Comparison of ENCODE assay signal across 22 mouse cellular contexts in the genomic region with DNA sequence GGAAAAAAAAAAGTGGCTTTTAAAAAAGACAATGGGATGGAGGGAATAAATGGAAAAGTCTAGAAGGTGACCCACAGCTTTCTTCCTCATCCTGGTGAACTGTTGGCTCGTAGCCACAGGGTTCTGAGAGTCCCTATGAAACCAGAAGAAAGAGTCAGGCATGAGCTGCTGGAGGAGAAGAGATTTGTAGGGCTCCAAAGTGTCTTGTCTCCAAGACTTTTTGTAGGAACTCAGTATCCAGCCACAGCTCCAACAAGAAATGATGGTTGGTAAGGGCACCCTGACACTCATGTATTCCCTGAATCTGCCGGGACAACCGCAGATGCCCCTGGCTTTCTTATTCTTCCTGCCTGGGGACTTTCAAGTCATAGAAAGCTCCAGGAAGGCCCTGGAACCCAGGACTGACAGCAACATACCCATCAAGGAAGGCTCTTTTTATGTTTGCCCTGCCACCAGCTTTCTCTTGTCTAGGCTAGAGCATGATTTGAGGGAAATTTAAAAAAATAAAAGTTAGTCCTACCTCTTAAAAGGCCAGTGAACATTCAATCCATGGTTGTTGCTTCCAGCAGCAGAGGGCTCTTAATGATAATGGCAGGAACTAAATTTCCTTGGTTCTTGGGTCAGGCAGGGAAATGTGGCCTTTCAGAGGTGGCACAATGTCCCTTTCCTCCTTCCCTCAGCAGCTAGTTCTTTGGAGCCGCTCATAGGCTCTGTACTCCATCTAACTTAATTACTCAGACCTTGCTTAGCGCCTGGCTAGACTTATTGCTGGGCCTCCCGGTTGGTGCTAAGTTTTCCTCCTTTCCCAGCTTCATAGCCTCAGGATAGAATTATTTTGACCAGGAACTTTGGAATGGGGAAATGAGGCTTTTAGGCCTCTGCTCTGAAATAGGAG. TPM values are rescaled to one million over a fixed set of nuclear protein-coding genes. Genes with fewer than 3 reads are reported as not detected.
DNase-seq lines count a peak whose midpoint lies in the region; ATAC-seq and TF ChIP-seq lines count a peak whose summit lies in the region.
"Had no signal": no experiment of that assay in that cellular context is flagged by ENCODE, and none has a peak within 500 bp of the region (broad histone marks: within the 10 kb centered on the region; RNA-seq: fewer than 3 reads in every experiment).

No protein-coding gene starts in this region.

- H3K4me3 ChIP-seq in intestine, embryonic 14.5 days (ENCODE audit: low read depth, low read length): no peak overlapping the region
- H3K4me3 ChIP-seq in intestine, postnatal 0 days (ENCODE audit: low read depth, low read length): no peak overlapping the region
- no peak overlapping the region for H3K4me3 ChIP-seq in embryonic facial prominence, embryonic 14.5 days (ENCODE audit: low read depth, low read length)
- peak overlapping the region; percentile 80 for H3K4me3 ChIP-seq in limb, embryonic 14.5 days (replicated peaks; ENCODE audit: low read length)
- H3K4me3 ChIP-seq: liver, embryonic 12.5 days had no signal

- no peak for TF ChIP-seq CTCF in intestine, postnatal 0 days (IDR thresholded peaks at IDR 0.05; ENCODE audit: low read depth)
- TF ChIP-seq CTCF in brain, embryonic 14.5 days (IDR thresholded peaks at IDR 0.05; ENCODE audit: borderline replicate concordance, extremely low read depth, insufficient read depth, insufficient read length): no peak

- peaks cover 7% of the 10 kb centered on the region; the same call in 1 of the 2 replicates for H3K4me1 ChIP-seq in intestine, embryonic 14.5 days (replicated peaks; ENCODE audit: control insufficient read depth, insufficient read depth, low read length)
- H3K4me1 ChIP-seq in intestine, postnatal 0 days (replicated peaks; ENCODE audit: control insufficient read depth, insufficient read depth, low read length): no peaks in the 10 kb centered on the region
- H3K4me1 ChIP-seq in embryonic facial prominence, embryonic 14.5 days (ENCODE audit: control insufficient read depth, insufficient read depth, low read length): no peaks in the 10 kb centered on the region
- H3K4me1 ChIP-seq in limb, embryonic 14.5 days (ENCODE audit: control insufficient read depth, insufficient read depth, low read length): peaks cover 36% of the 10 kb centered on the region

- intact Hi-C loops in left cerebral cortex, postnatal 25 days (cut with DNase I): loop anchor here (5.0 kb wide), 1 partner anchor 109 kb away; a partner anchor contains a TSS

- TF ChIP-seq POLR2A in brain, embryonic 14.5 days (IDR thresholded peaks at IDR 0.05; ENCODE audit: borderline replicate concordance, extremely low read depth, insufficient read depth, insufficient read length, poor library complexity, severe bottlenecking): no peak
- no peak for TF ChIP-seq POLR2A in limb, embryonic 14.5 days (IDR thresholded peaks at IDR 0.05; ENCODE audit: borderline replicate concordance, extremely low read depth, insufficient read depth, insufficient read length)

- H3K36me3 ChIP-seq in intestine, embryonic 14.5 days (ENCODE audit: control insufficient read depth, insufficient read depth, low read length): no peaks in the 10 kb centered on the region
- no peaks in the 10 kb centered on the region for H3K36me3 ChIP-seq in intestine, postnatal 0 days (ENCODE audit: control insufficient read depth, insufficient read depth)
- H3K36me3 ChIP-seq in embryonic facial prominence, embryonic 14.5 days (ENCODE audit: control insufficient read depth, insufficient read depth, low read length): no peaks in the 10 kb centered on the region
- 0 out of 2 replicates have a peak, but pooled peaks cover 1% of the 10 kb centered on the region for H3K36me3 ChIP-seq in limb, embryonic 14.5 days (ENCODE audit: control insufficient read depth, insufficient read depth, low read length)
- H3K36me3 ChIP-seq: forebrain, embryonic 10.5 days; heart, embryonic 13.5 days; liver, embryonic 12.5 days had no signal

- H3K27me3 ChIP-seq in intestine, embryonic 14.5 days (replicated peaks; ENCODE audit: control insufficient read depth, insufficient read depth, low read length): peaks cover 99% of the 10 kb centered on the region
- peaks cover 99% of the 10 kb centered on the region for H3K27me3 ChIP-seq in intestine, postnatal 0 days (replicated peaks; ENCODE audit: control insufficient read depth, insufficient read depth, low read length)
- peaks cover 90% of the 10 kb centered on the region for H3K27me3 ChIP-seq in embryonic facial prominence, embryonic 14.5 days (replicated peaks; ENCODE audit: control insufficient read depth, insufficient read depth, low read length)
- H3K27me3 ChIP-seq in limb, embryonic 14.5 days (ENCODE audit: control insufficient read depth, insufficient read depth, low read length): peaks cover 17% of the 10 kb centered on the region; the same call in 1 of the 2 replicates

- H3K9ac ChIP-seq in intestine, embryonic 14.5 days (ENCODE audit: low read length): no peak overlapping the region
- H3K9ac ChIP-seq in intestine, postnatal 0 days (ENCODE audit: low read depth, low read length): no peak overlapping the region
- H3K9ac ChIP-seq in embryonic facial prominence, embryonic 14.5 days (ENCODE audit: low read depth, low read length): no peak overlapping the region
- H3K9ac ChIP-seq in limb, embryonic 14.5 days (ENCODE audit: low read depth, low read length, severe bottlenecking): peak overlapping the region; percentile 98
- H3K9ac ChIP-seq: forebrain, postnatal 0 days; heart, embryonic 13.5 days; hindbrain, embryonic 14.5 days; liver, embryonic 12.5 days; lung, embryonic 14.5 days had no signal

- H3K27ac ChIP-seq in intestine, embryonic 14.5 days (ENCODE audit: low read depth): no peak overlapping the region
- H3K27ac ChIP-seq in intestine, postnatal 0 days (ENCODE audit: low read depth, low read length): no peak overlapping the region
- H3K27ac ChIP-seq in embryonic facial prominence, embryonic 14.5 days (replicated peaks; ENCODE audit: low read depth, low read length): 0 out of 2 replicates have a peak overlapping the region, but pooled peaks have one; percentile 17
- peak overlapping the region; percentile 63 for H3K27ac ChIP-seq in limb, embryonic 14.5 days (replicated peaks; ENCODE audit: low read depth, low read length)
- H3K27ac ChIP-seq: forebrain, embryonic 10.5 days; heart, embryonic 13.5 days; hindbrain, embryonic 14.5 days; liver, embryonic 12.5 days had no signal

- no peaks in the 10 kb centered on the region for H3K9me3 ChIP-seq in intestine, embryonic 14.5 days (ENCODE audit: control insufficient read depth, low read length)
- H3K9me3 ChIP-seq in intestine, postnatal 0 days (ENCODE audit: control insufficient read depth): no peaks in the 10 kb centered on the region
- H3K9me3 ChIP-seq in embryonic facial prominence, embryonic 14.5 days (ENCODE audit: control insufficient read depth, low read length): no peaks in the 10 kb centered on the region
- H3K9me3 ChIP-seq in limb, embryonic 14.5 days (ENCODE audit: control insufficient read depth, low read length): no peaks in the 10 kb centered on the region
- H3K9me3 ChIP-seq: forebrain, embryonic 10.5 days; heart, embryonic 13.5 days; liver, embryonic 12.5 days had no signal

- peak; percentile 52 for DNase-seq in intestine, embryonic 14.5 days (ENCODE audit: low spot score)
- DNase-seq in brain, embryonic 14.5 days (ENCODE audit: low read depth): peak; percentile 17
- DNase-seq in embryonic facial prominence, embryonic 14.5 days (ENCODE audit: low spot score): no peak
- no peak for DNase-seq in limb, embryonic 14.5 days (ENCODE audit: low spot score)
- DNase-seq in gastrocnemius, postnatal 25 days: no peak
- no peak for DNase-seq in left cerebral cortex, postnatal 25 days (ENCODE audit: low spot score in 2 of 2)
- DNase-seq: adrenal gland, postnatal 10 days; cerebellum, adult 11 months; cerebellum, postnatal 10 days; forebrain, postnatal 0 days; lung, postnatal 36 days had no signal

- ATAC-seq in intestine, embryonic 14.5 days (replicated peaks; ENCODE audit: low FRiP score, low TSS enrichment, low read depth): no peak
- no peak for ATAC-seq in intestine, postnatal 0 days
- ATAC-seq in embryonic facial prominence, embryonic 14.5 days (ENCODE audit: low read depth): no peak
- ATAC-seq in limb, embryonic 14.5 days (ENCODE audit: low FRiP score, low read depth): no peak
- ATAC-seq: forebrain, postnatal 0 days; intestine, embryonic 16.5 days; liver, embryonic 12.5 days; Patski had no signal

- H3K4me2 ChIP-seq in intestine, embryonic 14.5 days (ENCODE audit: low read length): no peak overlapping the region
- no peak overlapping the region for H3K4me2 ChIP-seq in intestine, postnatal 0 days (replicated peaks; ENCODE audit: low read depth)
- H3K4me2 ChIP-seq in embryonic facial prominence, embryonic 14.5 days (ENCODE audit: low read depth, low read length): peak overlapping the region; percentile 71
- peak overlapping the region; percentile 72 for H3K4me2 ChIP-seq in limb, embryonic 14.5 days (replicated peaks; ENCODE audit: low read depth, low read length, severe bottlenecking)
- H3K4me2 ChIP-seq: heart, embryonic 13.5 days; hindbrain, embryonic 14.5 days; liver, embryonic 12.5 days; lung, embryonic 14.5 days had no signal

- WGBS in intestine, embryonic 14.5 days: 13% methylated on average over 6 of the region's 6 CpGs
- 9% methylated on average over 6 of the region's 6 CpGs for WGBS in intestine, postnatal 0 days
- WGBS in embryonic facial prominence, embryonic 14.5 days: 25% methylated on average over 6 of the region's 6 CpGs
- 28% methylated on average over 6 of the region's 6 CpGs for WGBS in limb, embryonic 14.5 days

RNA-seq across cellular contexts. Expression of a gene that starts 11.3 kb away (rescaled TPM):
- polyA plus RNA-seq in intestine, embryonic 14.5 days (2014; fragmentation: Nextera tagmentation; extraction: Ambion mirVana): 0.12 TPM in 1 of 2 replicates, not detected in the other
- 0.04 TPM in 1 of 2 replicates, not detected in the other for polyA plus RNA-seq in intestine, postnatal 0 days (2015; fragmentation: Nextera tagmentation; extraction: Ambion mirVana)
- 3.1 and 4.2 TPM in 2 replicates for polyA plus RNA-seq in brain, embryonic 14.5 days (2012; rRNA removed)
- 19.0 and 20.6 TPM in 2 replicates for polyA plus RNA-seq in embryonic facial prominence, embryonic 14.5 days (2014; fragmentation: Nextera tagmentation; extraction: Ambion mirVana)
- polyA plus RNA-seq in limb, embryonic 14.5 days (2012; rRNA removed): 66.6 and 76.3 TPM in 2 replicates
- 25.5 and 26.6 TPM in 2 replicates for polyA plus RNA-seq in limb, embryonic 14.5 days (2014; fragmentation: Nextera tagmentation; extraction: Ambion mirVana)
- 100 to 1,000 TPM; 104 to 122 TPM for total RNA-seq in gastrocnemius, postnatal 25 days (2021)
- total RNA-seq in left cerebral cortex, postnatal 25 days (2021): 1 to 10 TPM; 1.1 to 1.3 TPM
- total RNA-seq: granulocyte monocyte progenitor cell, adult 5-6 weeks; neutrophil, adult 5-6 weeks had no signal
- polyA plus RNA-seq: large intestine, adult 2 months; liver, embryonic 12.5 days had no signal

Comparison
In these comparisons a context has a peak if more than half of its experiments do, and no peak if none do; other contexts are left out.
1. DNase-seq: peak in intestine, embryonic 14.5 days (single experiment) and brain, embryonic 14.5 days (single experiment); none in embryonic facial prominence, embryonic 14.5 days (single experiment), limb, embryonic 14.5 days (single experiment), gastrocnemius, postnatal 25 days (single experiment) and left cerebral cortex, postnatal 25 days (0 of 2).
2. H3K27ac ChIP-seq: peak in embryonic facial prominence, embryonic 14.5 days (single experiment) and limb, embryonic 14.5 days (single experiment); none in intestine, embryonic 14.5 days (single experiment) and intestine, postnatal 0 days (single experiment).
3. H3K4me2 ChIP-seq: peak in embryonic facial prominence, embryonic 14.5 days (single experiment) and limb, embryonic 14.5 days (single experiment); none in intestine, embryonic 14.5 days (single experiment) and intestine, postnatal 0 days (single experiment).